Mouse (Mus musculus) lung, postnatal 0 days (tissue): ENCODE data around the gene Mst1. TPM values are rescaled to one million over a fixed set of nuclear protein-coding genes. Genes with fewer than 3 reads are reported as not detected.

ENCODE experiments used
- ATAC-seq: fragments of 200-750 bp; cut with Nextera tagmentation; 2 replicates; pipeline ENCODE4 v1.8.0; 2017; ENCODE audit warnings: moderate library complexity
- DNase-seq: peaks from one replicate; pipeline ENCODE4 v3.0.0-alpha.2; 2016; ENCODE audit warnings: low spot score
- H3K27ac ChIP-seq: fragments of 300-500 bp; sonication (generic); 2 replicates; pipeline ENCODE4 v1.5.1; 2014; ENCODE audit warnings: antibody characterized with exemption, mild to moderate bottlenecking, low read length, mixed read lengths
- H3K27me3 ChIP-seq: fragments of 300-500 bp; sonication (generic); replicated peaks from 2 replicates; pipeline ENCODE4 v1.6.1; 2014; ENCODE audit warnings: low read length, mixed read lengths; ENCODE audit not compliant: insufficient read depth
- H3K36me3 ChIP-seq: fragments of 300-500 bp; sonication (generic); 2 replicates; pipeline ENCODE4 v1.6.1; 2014; ENCODE audit warnings: low read length, mixed read lengths; ENCODE audit not compliant: insufficient read depth
- H3K4me1 ChIP-seq: fragments of 300-500 bp; sonication (generic); 2 replicates; pipeline ENCODE4 v1.6.1; 2014; ENCODE audit warnings: antibody characterized with exemption, low read depth, low read length, mixed read lengths; ENCODE audit not compliant: insufficient read depth
- H3K4me2 ChIP-seq: fragments of 300-500 bp; sonication (generic); replicated peaks from 2 replicates; pipeline ENCODE4 v1.6.1; 2014; ENCODE audit warnings: low read depth, mild to moderate bottlenecking, low read length, moderate library complexity, mixed read lengths
- H3K4me3 ChIP-seq: fragments of 300-500 bp; sonication (generic); 2 replicates; pipeline ENCODE4 v1.5.1; 2014; ENCODE audit warnings: low read depth, low read length
- H3K9ac ChIP-seq: fragments of 300-500 bp; sonication (generic); replicated peaks from 2 replicates; pipeline ENCODE4 v1.6.1; 2014; ENCODE audit warnings: low read depth, mild to moderate bottlenecking
- H3K9me3 ChIP-seq: fragments of 300-500 bp; sonication (generic); 2 replicates; pipeline ENCODE4 v1.6.1; 2016; ENCODE audit warnings: low read length, mixed read lengths
- CTCF ChIP-seq: IDR thresholded peaks from 2 replicates; pipeline ENCODE4 v1.5.1; 2016; ENCODE audit warnings: antibody characterized with exemption, mild to moderate bottlenecking
- EP300 ChIP-seq: IDR thresholded peaks from 2 replicates; pipeline ENCODE4 v1.6.1; 2016; ENCODE audit warnings: antibody characterized with exemption, mild to moderate bottlenecking, control low read depth
- WGBS: fragments of 180-500 bp; shearing (Covaris S2); extraction: QIAGEN DNeasy Blood & Tissue Kit; methylation state at CpG from one replicate; pipeline ENCODE4 v1.1.7; 2014; 5-methylcytosine and 5-hydroxymethylcytosine counted together
- polyA plus RNA-seq: library from polyadenylated mRNA; unstranded; fragments of >200 nt; fragmentation: Nextera tagmentation; extraction: Ambion mirVana; gene quantifications from 2 replicates; pipeline ENCODE4 v1.2.1, GENCODE M21; 2015

Mst1 gene
- polyA plus RNA-seq, 1 experiment from 2014 or later, result 0.62 TPM

GRCm38 (mm10) chr9:108090611-108091120 lies 10.4 kb downstream of the Mst1 start:
- Histone ChIP-seq H3K9me3 (no peaks in the 10 kb centered on the region), H3K27me3 (no peaks in the 10 kb centered on the region), H3K9ac (no peak overlapping the region), H3K4me2 (no peak overlapping the region), H3K36me3 (peaks cover 44% of the 10 kb centered on the region; the same call in 1 of the 2 replicates), H3K27ac (no peak overlapping the region), H3K4me3 (no peak overlapping the region), H3K4me1 (no peaks in the 10 kb centered on the region)
- DNase-seq (no peak), ATAC-seq (no peak)
- WGBS, result 97% methylated on average over 7 of the region's 7 CpGs
- TF ChIP-seq CTCF (no peak), EP300 (no peak)

- H3K36me3 ChIP-seq, result peaks cover 26% of the 10 kb centered on the region; the same call in 1 of the 2 replicates
- H3K9ac ChIP-seq, result peak overlapping the region; percentile 61
- H3K27me3 ChIP-seq, result no peaks in the 10 kb centered on the region
- H3K4me2 ChIP-seq, result peak overlapping the region; percentile 97
- H3K4me3 ChIP-seq, result peak overlapping the region; percentile 62; the same call in 1 of the 2 replicates
- no peaks in the 10 kb centered on the region; the same call in 1 of the 2 replicates for H3K4me1 ChIP-seq
- H3K9me3 ChIP-seq, result no peaks in the 10 kb centered on the region
- ATAC-seq, result no peak
- peak overlapping the region; percentile 83; the same call in 1 of the 2 replicates for H3K27ac ChIP-seq
- TF ChIP-seq EP300, result no peak
- 65% methylated on average over 10 of the region's 10 CpGs for WGBS
- DNase-seq, result no peak
Observed at GRCm38 (mm10) chr9:108093586-108093985, 13.3 kb downstream of the Mst1 start.

- peak; percentile 97 for ATAC-seq
- no peaks in the 10 kb centered on the region for H3K9me3 ChIP-seq
- H3K4me3 ChIP-seq, result peak within 1 kb of the TSS; percentile 62
- H3K36me3 ChIP-seq, result peaks cover 20% of the 10 kb centered on the region; the same call in 1 of the 2 replicates
- peak within 1 kb of the TSS; percentile 97 for H3K4me2 ChIP-seq
- TF ChIP-seq CTCF, result no peak; the same call in 1 of the 2 replicates
- no peak for TF ChIP-seq EP300
- H3K4me1 ChIP-seq, result no peaks in the 10 kb centered on the region; the same call in 1 of the 2 replicates
- peak within 1 kb of the TSS; percentile 83 for H3K27ac ChIP-seq
- peak; percentile 97 for DNase-seq
- WGBS, result 3% methylated on average over 49 of the region's 52 CpGs
- H3K27me3 ChIP-seq, result no peaks in the 10 kb centered on the region
- peak within 1 kb of the TSS; percentile 61 for H3K9ac ChIP-seq
Observed at GRCm38 (mm10) chr9:108094184-108094941, 14.1 kb downstream of the Mst1 start, which contains the start of gene Apeh. TSS of gene Apeh (minus strand) at chr9:108094606.

GRCm38 (mm10) chr9:108094998-108095411 lies 14.8 kb downstream of the Mst1 start:
- Histone ChIP-seq H3K4me3 (peak overlapping the region; percentile 62), H3K27me3 (no peaks in the 10 kb centered on the region), H3K27ac (peak overlapping the region; percentile 69), H3K9ac (peak overlapping the region; percentile 51), H3K4me1 (no peaks in the 10 kb centered on the region; the same call in 1 of the 2 replicates), H3K36me3 (peaks cover 14% of the 10 kb centered on the region; the same call in 1 of the 2 replicates), H3K4me2 (peak overlapping the region; percentile 97), H3K9me3 (no peaks in the 10 kb centered on the region)
- TF ChIP-seq CTCF (no peak), EP300 (no peak)
- 1% methylated on average over 16 of the region's 16 CpGs for WGBS
- peak; percentile 29 for ATAC-seq
- DNase-seq, result peak; percentile 37

- H3K27me3 ChIP-seq, result no peaks in the 10 kb centered on the region
- peak; percentile 13 for ATAC-seq
- peak; percentile 90 for DNase-seq
- H3K9ac ChIP-seq, result no peak overlapping the region
- no peak for TF ChIP-seq EP300
- peak; percentile 82 for TF ChIP-seq CTCF
- no peaks in the 10 kb centered on the region; the same call in 1 of the 2 replicates for H3K4me1 ChIP-seq
- H3K9me3 ChIP-seq, result no peaks in the 10 kb centered on the region
- H3K4me3 ChIP-seq, result peak overlapping the region; percentile 62
- peaks cover 10% of the 10 kb centered on the region; the same call in 1 of the 2 replicates for H3K36me3 ChIP-seq
- peak overlapping the region; percentile 97 for H3K4me2 ChIP-seq
- 4% methylated on average over 3 of the region's 3 CpGs for WGBS
- H3K27ac ChIP-seq, result no peak overlapping the region
Observed at GRCm38 (mm10) chr9:108095518-108095917, 15.3 kb downstream of the Mst1 start.

- ATAC-seq (no peak), DNase-seq (no peak)
- Histone ChIP-seq H3K27me3 (no peaks in the 10 kb centered on the region), H3K36me3 (peaks cover 7% of the 10 kb centered on the region; the same call in 1 of the 2 replicates), H3K27ac (no peak overlapping the region), H3K4me2 (no peak overlapping the region), H3K4me1 (no peaks in the 10 kb centered on the region; the same call in 1 of the 2 replicates), H3K4me3 (no peak overlapping the region), H3K9me3 (no peaks in the 10 kb centered on the region), H3K9ac (no peak overlapping the region)
- 48% methylated on average over 10 of the region's 10 CpGs for WGBS
- no peak for TF ChIP-seq CTCF
- 0 out of 2 replicates have a peak, but pooled peaks have one; percentile 7 for TF ChIP-seq EP300
Observed at GRCm38 (mm10) chr9:108095949-108096712, 15.9 kb downstream of the Mst1 start.
